Mouse (Mus musculus): ENCODE results near the gene Cldn9.

The Cldn9 gene

GRCm38 (mm10) chr17:23677236-23677679, 6.6 kb downstream of the Cldn9 start, which contains the start of gene Tnfrsf12a:
TSS of gene Tnfrsf12a (minus strand) at chr17:23677468.
- TF ChIP-seq POU5F1 (IDR thresholded peaks at IDR 0.05; ENCODE audit: borderline replicate concordance, low read length) = no peak
- TF ChIP-seq CTCF (conservative IDR thresholded peaks at IDR 0.05; ENCODE audit: low read length) = no peak
- TF ChIP-seq NANOG (IDR thresholded peaks at IDR 0.05; ENCODE audit: borderline replicate concordance, low read length) = no peak
- H3K36me3 ChIP-seq (ENCODE audit: insufficient read depth, low read length) = peaks cover 26% of the 10 kb centered on the region
- H3K4me1 ChIP-seq (replicated peaks; ENCODE audit: low read depth, low read length) = peaks cover 89% of the 10 kb centered on the region
- H3K9me3 ChIP-seq (ENCODE audit: low read length) = no peaks in the 10 kb centered on the region
- H3K27me3 ChIP-seq (ENCODE audit: insufficient read depth, low read length) = peaks cover 55% of the 10 kb centered on the region
- H3K4me3 ChIP-seq (replicated peaks; ENCODE audit: low read length) = peak within 1 kb of the TSS; percentile 89

- Histone ChIP-seq H3K4me3 (replicated peaks; ENCODE audit: low read length) (peak overlapping the region; percentile 89), H3K27me3 (ENCODE audit: insufficient read depth, low read length) (peaks cover 48% of the 10 kb centered on the region), H3K9me3 (ENCODE audit: low read length) (no peaks in the 10 kb centered on the region), H3K4me1 (replicated peaks; ENCODE audit: low read depth, low read length) (peaks cover 89% of the 10 kb centered on the region), H3K36me3 (ENCODE audit: insufficient read depth, low read length) (peaks cover 28% of the 10 kb centered on the region)
- TF ChIP-seq POU5F1 (IDR thresholded peaks at IDR 0.05; ENCODE audit: borderline replicate concordance, low read length) (no peak), CTCF (conservative IDR thresholded peaks at IDR 0.05; ENCODE audit: low read length) (no peak), NANOG (IDR thresholded peaks at IDR 0.05; ENCODE audit: borderline replicate concordance, low read length) (no peak)
These were observed 7.3 kb downstream of the Cldn9 start for GRCm38 (mm10) chr17:23676473-23677031.

DNA sequence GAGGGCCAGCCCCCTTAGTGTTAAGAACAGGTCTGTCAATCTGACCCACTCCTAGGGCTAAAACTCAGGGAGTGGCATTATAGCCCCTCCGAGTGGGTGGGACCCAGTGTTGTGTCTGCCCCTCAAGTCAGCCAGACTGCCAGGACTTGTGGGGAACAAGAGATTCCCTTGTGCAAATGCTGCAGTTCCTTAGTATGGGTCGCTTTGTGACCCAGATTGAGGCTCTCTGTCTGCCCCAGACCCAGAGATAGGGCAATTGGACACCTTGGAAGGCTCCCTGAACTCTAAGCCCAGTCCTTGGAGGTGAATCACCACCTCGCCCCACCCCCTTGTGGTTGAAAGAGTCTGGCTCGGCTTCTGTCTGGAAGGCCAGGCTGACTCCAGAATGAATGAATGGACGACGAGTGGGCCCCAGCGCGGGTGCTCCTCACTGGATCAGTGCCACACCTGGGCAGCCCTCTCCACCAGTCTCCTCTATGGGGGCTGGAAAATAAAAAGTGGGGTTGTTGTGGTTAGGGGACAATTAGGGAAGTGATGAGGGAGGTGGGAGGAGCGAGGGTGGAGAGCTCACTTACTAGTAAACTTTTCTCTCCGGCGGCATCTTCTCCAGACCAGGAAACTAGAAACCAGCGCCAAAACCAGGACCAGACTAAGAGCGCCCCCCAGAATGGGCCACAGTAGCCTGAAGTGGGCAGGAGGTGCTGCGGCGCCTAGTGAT, 8.1 kb downstream of the Cldn9 start:
- H3K36me3 ChIP-seq (ENCODE audit: insufficient read depth, low read length) = peaks cover 22% of the 10 kb centered on the region
- TF ChIP-seq NANOG (IDR thresholded peaks at IDR 0.05; ENCODE audit: borderline replicate concordance, low read length) (no peak), CTCF (conservative IDR thresholded peaks at IDR 0.05; ENCODE audit: low read length) (0 out of 2 replicates have a peak, but pooled peaks have one; percentile 4)
- peaks cover 40% of the 10 kb centered on the region for H3K27me3 ChIP-seq (ENCODE audit: insufficient read depth, low read length)
- peak overlapping the region; percentile 89 for H3K4me3 ChIP-seq (replicated peaks; ENCODE audit: low read length)
- no peaks in the 10 kb centered on the region for H3K9me3 ChIP-seq (ENCODE audit: low read length)
- H3K4me1 ChIP-seq (replicated peaks; ENCODE audit: low read depth, low read length) = peaks cover 88% of the 10 kb centered on the region

- peak overlapping the region; percentile 89 for H3K4me3 ChIP-seq (replicated peaks; ENCODE audit: low read length)
- no peaks in the 10 kb centered on the region for H3K9me3 ChIP-seq (ENCODE audit: low read length)
- peaks cover 88% of the 10 kb centered on the region for H3K4me1 ChIP-seq (replicated peaks; ENCODE audit: low read depth, low read length)
- TF ChIP-seq POU5F1 (IDR thresholded peaks at IDR 0.05; ENCODE audit: borderline replicate concordance, low read length) (no peak), CTCF (conservative IDR thresholded peaks at IDR 0.05; ENCODE audit: low read length) (no peak), NANOG (IDR thresholded peaks at IDR 0.05; ENCODE audit: borderline replicate concordance, low read length) (no peak)
- peaks cover 35% of the 10 kb centered on the region for H3K27me3 ChIP-seq (ENCODE audit: insufficient read depth, low read length)
- H3K36me3 ChIP-seq (ENCODE audit: insufficient read depth, low read length) = peaks cover 27% of the 10 kb centered on the region
These were observed 8.7 kb downstream of the Cldn9 start for GRCm38 (mm10) chr17:23675127-23675526.

DNA sequence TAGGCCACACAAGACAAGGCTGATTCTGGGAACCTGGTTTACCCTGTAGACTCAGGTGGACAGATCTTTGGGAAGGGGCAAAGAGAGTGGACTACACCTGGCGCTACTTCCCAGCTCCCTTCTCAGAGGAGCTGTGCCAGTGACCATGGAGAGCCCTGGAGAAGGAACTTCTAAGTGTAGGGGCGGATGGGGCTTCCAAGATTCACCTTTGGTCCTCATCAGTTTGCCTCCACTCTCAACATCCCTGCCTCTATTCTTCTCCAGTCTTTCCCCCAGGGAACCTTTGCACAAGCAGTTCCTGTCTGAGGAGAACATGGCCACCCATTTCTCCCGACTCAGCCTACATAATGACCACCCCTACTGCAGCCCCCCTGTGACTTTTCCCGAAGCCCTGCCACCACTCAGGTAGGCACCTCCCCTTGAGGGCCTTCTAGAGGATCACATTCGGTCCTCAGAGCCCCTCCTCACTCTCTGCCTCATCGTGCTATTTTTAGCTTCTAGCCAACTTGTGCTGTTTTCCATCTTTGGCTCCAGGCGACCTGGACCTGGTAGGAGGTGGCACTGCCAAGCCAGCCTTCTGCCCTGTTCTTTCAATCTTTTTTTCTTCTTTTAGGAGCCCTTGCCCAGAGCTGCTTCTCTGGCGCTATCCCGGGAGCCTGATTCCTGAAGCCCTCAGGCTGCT, 9.4 kb downstream of the Cldn9 start:
- no peaks in the 10 kb centered on the region for H3K9me3 ChIP-seq (ENCODE audit: low read length)

GRCm38 (mm10) chr17:23673424-23674073, 10.3 kb downstream of the Cldn9 start, which contains the start of the genes Hcfc1r1 and Thoc6:
TSS of gene Hcfc1r1 (plus strand) at chr17:23673596.
TSS of gene Thoc6 (minus strand) at chr17:23673882.
- H3K9me3 ChIP-seq (ENCODE audit: low read length) = no peaks in the 10 kb centered on the region
- TF ChIP-seq NANOG (IDR thresholded peaks at IDR 0.05; ENCODE audit: borderline replicate concordance, low read length) (no peak), POU5F1 (IDR thresholded peaks at IDR 0.05; ENCODE audit: borderline replicate concordance, low read length) (no peak), CTCF (conservative IDR thresholded peaks at IDR 0.05; ENCODE audit: low read length) (no peak)
- H3K27me3 ChIP-seq (ENCODE audit: insufficient read depth, low read length) = peaks cover 19% of the 10 kb centered on the region
- peaks cover 43% of the 10 kb centered on the region for H3K36me3 ChIP-seq (ENCODE audit: insufficient read depth, low read length)
- peak within 1 kb of the TSS; percentile 89 for H3K4me3 ChIP-seq (replicated peaks; ENCODE audit: low read length)
- peaks cover 88% of the 10 kb centered on the region for H3K4me1 ChIP-seq (replicated peaks; ENCODE audit: low read depth, low read length)

More for the DNA sequence above, 9.4 kb downstream of the Cldn9 start:
- peaks cover 34% of the 10 kb centered on the region for H3K36me3 ChIP-seq (ENCODE audit: insufficient read depth, low read length)
- H3K4me3 ChIP-seq (replicated peaks; ENCODE audit: low read length) = peak overlapping the region; percentile 89
- H3K4me1 ChIP-seq (replicated peaks; ENCODE audit: low read depth, low read length) = peaks cover 88% of the 10 kb centered on the region
- no peak for TF ChIP-seq NANOG (IDR thresholded peaks at IDR 0.05; ENCODE audit: borderline replicate concordance, low read length)
- no peak for TF ChIP-seq POU5F1 (IDR thresholded peaks at IDR 0.05; ENCODE audit: borderline replicate concordance, low read length)
- TF ChIP-seq CTCF (conservative IDR thresholded peaks at IDR 0.05; ENCODE audit: low read length) = no peak
- H3K27me3 ChIP-seq (ENCODE audit: insufficient read depth, low read length) = peaks cover 28% of the 10 kb centered on the region

- H3K4me1 ChIP-seq (replicated peaks; ENCODE audit: low read depth, low read length) = peaks cover 91% of the 10 kb centered on the region
- TF ChIP-seq NANOG (IDR thresholded peaks at IDR 0.05; ENCODE audit: borderline replicate concordance, low read length) = no peak
- no peak for TF ChIP-seq POU5F1 (IDR thresholded peaks at IDR 0.05; ENCODE audit: borderline replicate concordance, low read length)
- TF ChIP-seq CTCF (conservative IDR thresholded peaks at IDR 0.05; ENCODE audit: low read length) = no peak
- H3K36me3 ChIP-seq (ENCODE audit: insufficient read depth, low read length) = peaks cover 50% of the 10 kb centered on the region
- peak overlapping the region; percentile 89 for H3K4me3 ChIP-seq (replicated peaks; ENCODE audit: low read length)
- H3K27me3 ChIP-seq (ENCODE audit: insufficient read depth, low read length) = peaks cover 11% of the 10 kb centered on the region
- no peaks in the 10 kb centered on the region for H3K9me3 ChIP-seq (ENCODE audit: low read length)
These were observed 11.1 kb downstream of the Cldn9 start for GRCm38 (mm10) chr17:23672761-23673160.

GRCm38 (mm10) chr17:23671519-23671918, 12.3 kb downstream of the Cldn9 start:
- H3K4me1 ChIP-seq (replicated peaks; ENCODE audit: low read depth, low read length) = peaks cover 94% of the 10 kb centered on the region
- 0 out of 2 replicates have a peak overlapping the region, but pooled peaks have one; percentile 8 for H3K4me3 ChIP-seq (replicated peaks; ENCODE audit: low read length)
- no peak for TF ChIP-seq NANOG (IDR thresholded peaks at IDR 0.05; ENCODE audit: borderline replicate concordance, low read length)
- no peak for TF ChIP-seq POU5F1 (IDR thresholded peaks at IDR 0.05; ENCODE audit: borderline replicate concordance, low read length)
- TF ChIP-seq CTCF (conservative IDR thresholded peaks at IDR 0.05; ENCODE audit: low read length) = no peak
- no peaks in the 10 kb centered on the region for H3K9me3 ChIP-seq (ENCODE audit: low read length)
- H3K27me3 ChIP-seq (ENCODE audit: insufficient read depth, low read length) = peaks cover 11% of the 10 kb centered on the region
- H3K36me3 ChIP-seq (ENCODE audit: insufficient read depth, low read length) = peaks cover 63% of the 10 kb centered on the region

Data from E14TG2a.4 (cell line).